ENCODE assay signal across 10 mouse cellular contexts in genomic region chr15:103308876-103309580, GRCm38 (mm10). TPM values are rescaled to one million over a fixed set of nuclear protein-coding genes. Genes with fewer than 3 reads are reported as not detected.
A peak's percentile ranks its signal among the peaks of the same experiment; 100 is the strongest.
DNase-seq lines count a peak whose midpoint lies in the region; ATAC-seq lines count a peak whose summit lies in the region.
"Had no signal": no experiment of that assay in that cellular context is flagged by ENCODE, and none has a peak within 500 bp of the region (broad histone marks: within the 10 kb centered on the region; RNA-seq: fewer than 3 reads in every experiment).

No protein-coding gene starts in this region.

- peaks cover 16% of the 10 kb centered on the region for H3K27me3 ChIP-seq in megakaryocyte, embryonic 14.5 days (replicated peaks)
- no peaks in the 10 kb centered on the region for H3K27me3 ChIP-seq in limb, embryonic 15.5 days
- no peaks in the 10 kb centered on the region for H3K27me3 ChIP-seq in stomach, embryonic 16.5 days (ENCODE audit: control insufficient read depth, insufficient read depth, low read length)

- WGBS in limb, embryonic 15.5 days = 65% methylated on average over 26 of the region's 26 CpGs
- 64% methylated on average over 26 of the region's 26 CpGs for WGBS in stomach, embryonic 16.5 days

- H3K9ac ChIP-seq in limb, embryonic 15.5 days = no peak overlapping the region
- H3K9ac ChIP-seq in stomach, embryonic 16.5 days (ENCODE audit: low read length) = peak overlapping the region; percentile 49

- H3K9me3 ChIP-seq in megakaryocyte, embryonic 14.5 days = no peaks in the 10 kb centered on the region
- no peaks in the 10 kb centered on the region for H3K9me3 ChIP-seq in limb, embryonic 15.5 days
- H3K9me3 ChIP-seq in stomach, embryonic 16.5 days (replicated peaks; ENCODE audit: control insufficient read depth, low read length) = no peaks in the 10 kb centered on the region

- DNase-seq in embryo, embryonic 11 days = peak; percentile 50
- DNase-seq in embryo, embryonic 10.5 days (ENCODE audit: low spot score) = no peak
- DNase-seq in thymus, postnatal 4 days = no peak
- no peak for DNase-seq in spleen, postnatal 14 days (ENCODE audit: low spot score in 2 of 2)
- DNase-seq: adrenal gland, adult 8-10 months had no signal

- ATAC-seq in megakaryocyte, adult 5-6 weeks (ENCODE audit: poor library complexity, severe bottlenecking) = no peak
- no peak for ATAC-seq in limb, embryonic 15.5 days (ENCODE audit: insufficient number of reproducible peaks, low FRiP score, low TSS enrichment, low read depth)
- ATAC-seq in stomach, embryonic 16.5 days (ENCODE audit: insufficient read depth, low FRiP score) = no peak

- peak overlapping the region; percentile 60 for H3K4me3 ChIP-seq in megakaryocyte, embryonic 14.5 days (replicated peaks)
- H3K4me3 ChIP-seq in limb, embryonic 15.5 days = 0 out of 2 replicates have a peak overlapping the region, but pooled peaks have one; percentile 7
- no peak overlapping the region for H3K4me3 ChIP-seq in stomach, embryonic 16.5 days (replicated peaks; ENCODE audit: low read length)

- H3K36me3 ChIP-seq in megakaryocyte, embryonic 14.5 days (replicated peaks; ENCODE audit: low read length) = peaks cover 30% of the 10 kb centered on the region
- H3K36me3 ChIP-seq in limb, embryonic 15.5 days = no peaks in the 10 kb centered on the region
- H3K36me3 ChIP-seq in stomach, embryonic 16.5 days (ENCODE audit: control insufficient read depth, insufficient read depth, low read length) = no peaks in the 10 kb centered on the region

- no peak overlapping the region for H3K27ac ChIP-seq in limb, embryonic 15.5 days
- no peak overlapping the region for H3K27ac ChIP-seq in stomach, embryonic 16.5 days (ENCODE audit: low read length)

- 0 out of 2 replicates have a peak overlapping the region, but pooled peaks have one; percentile 8 for H3K4me2 ChIP-seq in limb, embryonic 15.5 days
- peak overlapping the region; percentile 29 for H3K4me2 ChIP-seq in stomach, embryonic 16.5 days (ENCODE audit: low read depth, low read length)

- peaks cover 89% of the 10 kb centered on the region for H3K4me1 ChIP-seq in megakaryocyte, embryonic 14.5 days
- H3K4me1 ChIP-seq in limb, embryonic 15.5 days = peaks cover 45% of the 10 kb centered on the region
- H3K4me1 ChIP-seq in stomach, embryonic 16.5 days (ENCODE audit: control insufficient read depth, insufficient read depth, low read length) = peaks cover 35% of the 10 kb centered on the region

RNA-seq across cellular contexts. Expression of gene Gpr84, which starts 1.4 kb away (rescaled TPM):
- 1.00 and 1.6 TPM in 2 replicates for polyA plus RNA-seq in megakaryocyte, embryonic 14.5 days (2012; ENCODE audit: insufficient read depth, low replicate concordance)
- 2.9 and 3.8 TPM in 2 replicates for total RNA-seq in megakaryocyte, adult 5-6 weeks (2015)
- total RNA-seq in megakaryocyte, adult 5-6 weeks (2017) = 1.7 and 3.3 TPM in 2 replicates
- polyA plus RNA-seq in limb, embryonic 15.5 days (2015; fragmentation: Nextera tagmentation; extraction: Ambion mirVana) = 0.20 and 0.36 TPM in 2 replicates
- polyA plus RNA-seq in stomach, embryonic 16.5 days (2015; fragmentation: Nextera tagmentation; extraction: Ambion mirVana) = 0.15 and 0.59 TPM in 2 replicates
- total RNA-seq: adrenal gland, adult 8-10 months had no signal

RNA-seq across cellular contexts. Expression of gene Zfp385a, which starts 30.9 kb away (rescaled TPM):
- polyA plus RNA-seq in megakaryocyte, embryonic 14.5 days (2012; ENCODE audit: insufficient read depth, low replicate concordance) = 1,319 and 2,156 TPM in 2 replicates
- total RNA-seq in megakaryocyte, adult 5-6 weeks (2015) = 35.8 and 40.1 TPM in 2 replicates
- 6.8 and 9.4 TPM in 2 replicates for total RNA-seq in megakaryocyte, adult 5-6 weeks (2017)
- 17.1 and 19.4 TPM in 2 replicates for polyA plus RNA-seq in limb, embryonic 15.5 days (2015; fragmentation: Nextera tagmentation; extraction: Ambion mirVana)
- 6.9 and 7.0 TPM in 2 replicates for polyA plus RNA-seq in stomach, embryonic 16.5 days (2015; fragmentation: Nextera tagmentation; extraction: Ambion mirVana)

RNA-seq across cellular contexts. Expression of gene Copz1, which starts 36.5 kb away (rescaled TPM):
- polyA plus RNA-seq in megakaryocyte, embryonic 14.5 days (2012; ENCODE audit: insufficient read depth, low replicate concordance) = 33.2 and 56.2 TPM in 2 replicates
- 246 and 255 TPM in 2 replicates for total RNA-seq in megakaryocyte, adult 5-6 weeks (2015)
- 87.7 and 93.9 TPM in 2 replicates for total RNA-seq in megakaryocyte, adult 5-6 weeks (2017)
- 270 and 286 TPM in 2 replicates for polyA plus RNA-seq in limb, embryonic 15.5 days (2015; fragmentation: Nextera tagmentation; extraction: Ambion mirVana)
- polyA plus RNA-seq in stomach, embryonic 16.5 days (2015; fragmentation: Nextera tagmentation; extraction: Ambion mirVana) = 265 and 272 TPM in 2 replicates

RNA-seq across cellular contexts. Expression of gene Nfe2, which starts 50.8 kb away (rescaled TPM):
- 321 and 342 TPM in 2 replicates for polyA plus RNA-seq in megakaryocyte, embryonic 14.5 days (2012; ENCODE audit: insufficient read depth, low replicate concordance)
- total RNA-seq in megakaryocyte, adult 5-6 weeks (2015) = 205 and 258 TPM in 2 replicates
- total RNA-seq in megakaryocyte, adult 5-6 weeks (2017) = 218 and 249 TPM in 2 replicates
- 1.5 and 2.2 TPM in 2 replicates for polyA plus RNA-seq in limb, embryonic 15.5 days (2015; fragmentation: Nextera tagmentation; extraction: Ambion mirVana)
- 8.7 and 11.1 TPM in 2 replicates for polyA plus RNA-seq in stomach, embryonic 16.5 days (2015; fragmentation: Nextera tagmentation; extraction: Ambion mirVana)
- total RNA-seq: layer of hippocampus, adult 18-20 months had no signal

RNA-seq across cellular contexts. Expression of gene Itga5, which starts 57.5 kb away (rescaled TPM):
- 20.5 and 26.4 TPM in 2 replicates for polyA plus RNA-seq in megakaryocyte, embryonic 14.5 days (2012; ENCODE audit: insufficient read depth, low replicate concordance)
- total RNA-seq in megakaryocyte, adult 5-6 weeks (2015) = 18.4 and 21.4 TPM in 2 replicates
- 8.3 and 9.5 TPM in 2 replicates for total RNA-seq in megakaryocyte, adult 5-6 weeks (2017)
- polyA plus RNA-seq in limb, embryonic 15.5 days (2015; fragmentation: Nextera tagmentation; extraction: Ambion mirVana) = 62.0 and 64.9 TPM in 2 replicates
- polyA plus RNA-seq in stomach, embryonic 16.5 days (2015; fragmentation: Nextera tagmentation; extraction: Ambion mirVana) = 58.9 and 59.0 TPM in 2 replicates

Comparison
In these comparisons a context has a peak if more than half of its experiments do, and no peak if none do; other contexts are left out.
1. RNA of gene Zfp385a, which starts 30.9 kb away (polyA plus RNA-seq): 1,319 to 2,156 TPM in megakaryocyte, embryonic 14.5 days; 17.1 to 19.4 TPM in limb, embryonic 15.5 days and 6.9 to 7.0 TPM in stomach, embryonic 16.5 days; every median in the first group is over 10 times any median in the second.